Mouse (Mus musculus): ENCODE measurements around the gene Ces4a. TPM values are rescaled to one million over a fixed set of nuclear protein-coding genes. Genes with fewer than 3 reads are reported as not detected.

Ces4a gene
- not detected for polyA plus RNA-seq (2014; fragmentation: Illumina TruSeq; extraction: RNeasy Lipid Tissue Mini Kit (QIAGEN cat#74804); ENCODE audit: low read depth, low replicate concordance)

DNA sequence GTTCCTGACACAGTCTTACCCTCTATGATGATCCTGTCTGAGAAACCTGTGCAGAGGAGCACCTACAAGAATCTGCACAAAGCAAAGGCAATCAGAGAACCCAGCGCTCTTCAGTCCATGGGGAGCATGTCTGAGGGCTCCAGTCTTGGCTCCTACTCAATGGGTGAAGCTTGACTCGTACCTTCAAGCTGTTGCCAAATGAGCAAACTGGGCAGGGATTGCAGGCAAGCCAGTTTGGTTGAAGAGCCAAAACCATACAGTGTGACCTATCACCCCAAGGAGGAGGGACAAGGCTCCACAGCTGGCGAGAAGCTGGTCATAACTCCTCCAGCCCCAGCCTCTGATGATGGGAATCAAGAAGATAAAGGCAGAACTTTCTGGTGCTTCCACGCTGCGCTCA is at the start of gene Ces4a:
TSS of gene Ces4a (plus strand) at position 292 of the 400 bp plus-strand sequence.

GRCm38 (mm10) chr8:105083449-105084050 is 48.0 kb upstream of the Ces4a start, which contains the start of gene Ces3b:
TSS of gene Ces3b (plus strand) at chr8:105083753.

GRCm38 (mm10) chr8:105170381-105171115 is 38.9 kb downstream of the Ces4a start, which contains the start of gene Cbfb:
TSS of gene Cbfb (plus strand) at chr8:105170674.

Other genes starting within 250 kb of the Ces4a start
- gene Ces2e, start 205.5 kb upstream of the Ces4a start, polyA plus RNA-seq (2014; fragmentation: Illumina TruSeq; extraction: RNeasy Lipid Tissue Mini Kit (QIAGEN cat#74804); ENCODE audit: low read depth, low replicate concordance): 124 TPM
- gene Ces2f, start 184.4 kb upstream of the Ces4a start, polyA plus RNA-seq (2014; fragmentation: Illumina TruSeq; extraction: RNeasy Lipid Tissue Mini Kit (QIAGEN cat#74804); ENCODE audit: low read depth, low replicate concordance): 0.91 TPM
- gene Ces2g, start 170.1 kb upstream of the Ces4a start, polyA plus RNA-seq (2014; fragmentation: Illumina TruSeq; extraction: RNeasy Lipid Tissue Mini Kit (QIAGEN cat#74804); ENCODE audit: low read depth, low replicate concordance): 32.2 TPM
- 0.41 TPM for gene Ces2h, start 130.9 kb upstream of the Ces4a start, polyA plus RNA-seq (2014; fragmentation: Illumina TruSeq; extraction: RNeasy Lipid Tissue Mini Kit (QIAGEN cat#74804); ENCODE audit: low read depth, low replicate concordance)
- gene Ces3a, start 83.2 kb upstream of the Ces4a start, polyA plus RNA-seq (2014; fragmentation: Illumina TruSeq; extraction: RNeasy Lipid Tissue Mini Kit (QIAGEN cat#74804); ENCODE audit: low read depth, low replicate concordance): 0.76 TPM
- not detected for gene Ces3b, start 48.0 kb upstream of the Ces4a start, polyA plus RNA-seq (2014; fragmentation: Illumina TruSeq; extraction: RNeasy Lipid Tissue Mini Kit (QIAGEN cat#74804); ENCODE audit: low read depth, low replicate concordance)
- gene Cbfb, start 38.9 kb downstream of the Ces4a start, polyA plus RNA-seq (2014; fragmentation: Illumina TruSeq; extraction: RNeasy Lipid Tissue Mini Kit (QIAGEN cat#74804); ENCODE audit: low read depth, low replicate concordance): 162 TPM
- gene D230025D16Rik, start 93.3 kb downstream of the Ces4a start, polyA plus RNA-seq (2014; fragmentation: Illumina TruSeq; extraction: RNeasy Lipid Tissue Mini Kit (QIAGEN cat#74804); ENCODE audit: low read depth, low replicate concordance): 30.6 TPM
- gene B3gnt9, start 123.4 kb downstream of the Ces4a start, polyA plus RNA-seq (2014; fragmentation: Illumina TruSeq; extraction: RNeasy Lipid Tissue Mini Kit (QIAGEN cat#74804); ENCODE audit: low read depth, low replicate concordance): 3.5 TPM
- 5.3 TPM for gene Tradd, start 132.8 kb downstream of the Ces4a start, polyA plus RNA-seq (2014; fragmentation: Illumina TruSeq; extraction: RNeasy Lipid Tissue Mini Kit (QIAGEN cat#74804); ENCODE audit: low read depth, low replicate concordance)
- 0.28 TPM for gene Fbxl8, start 132.8 kb downstream of the Ces4a start, polyA plus RNA-seq (2014; fragmentation: Illumina TruSeq; extraction: RNeasy Lipid Tissue Mini Kit (QIAGEN cat#74804); ENCODE audit: low read depth, low replicate concordance)
- gene Hsf4, start 138.0 kb downstream of the Ces4a start, polyA plus RNA-seq (2014; fragmentation: Illumina TruSeq; extraction: RNeasy Lipid Tissue Mini Kit (QIAGEN cat#74804); ENCODE audit: low read depth, low replicate concordance): not detected
- gene Nol3, start 144.3 kb downstream of the Ces4a start, polyA plus RNA-seq (2014; fragmentation: Illumina TruSeq; extraction: RNeasy Lipid Tissue Mini Kit (QIAGEN cat#74804); ENCODE audit: low read depth, low replicate concordance): 0.50 TPM
- gene 4931428F04Rik, start 158.1 kb downstream of the Ces4a start, polyA plus RNA-seq (2014; fragmentation: Illumina TruSeq; extraction: RNeasy Lipid Tissue Mini Kit (QIAGEN cat#74804); ENCODE audit: low read depth, low replicate concordance): 1.3 TPM
- not detected for gene Exoc3l, start 164.3 kb downstream of the Ces4a start, polyA plus RNA-seq (2014; fragmentation: Illumina TruSeq; extraction: RNeasy Lipid Tissue Mini Kit (QIAGEN cat#74804); ENCODE audit: low read depth, low replicate concordance)
- gene E2f4, start 165.9 kb downstream of the Ces4a start, polyA plus RNA-seq (2014; fragmentation: Illumina TruSeq; extraction: RNeasy Lipid Tissue Mini Kit (QIAGEN cat#74804); ENCODE audit: low read depth, low replicate concordance): 9.1 TPM
- 6.4 TPM for gene Elmo3, start 173.8 kb downstream of the Ces4a start, polyA plus RNA-seq (2014; fragmentation: Illumina TruSeq; extraction: RNeasy Lipid Tissue Mini Kit (QIAGEN cat#74804); ENCODE audit: low read depth, low replicate concordance)
- gene Lrrc29, start 194.5 kb downstream of the Ces4a start, polyA plus RNA-seq (2014; fragmentation: Illumina TruSeq; extraction: RNeasy Lipid Tissue Mini Kit (QIAGEN cat#74804); ENCODE audit: low read depth, low replicate concordance): 0.13 TPM
- 10.0 TPM for gene Tmem208, start 194.6 kb downstream of the Ces4a start, polyA plus RNA-seq (2014; fragmentation: Illumina TruSeq; extraction: RNeasy Lipid Tissue Mini Kit (QIAGEN cat#74804); ENCODE audit: low read depth, low replicate concordance)
- gene Fhod1, start 216.2 kb downstream of the Ces4a start, polyA plus RNA-seq (2014; fragmentation: Illumina TruSeq; extraction: RNeasy Lipid Tissue Mini Kit (QIAGEN cat#74804); ENCODE audit: low read depth, low replicate concordance): 0.28 TPM
- 0.09 TPM for gene Slc9a5, start 217.0 kb downstream of the Ces4a start, polyA plus RNA-seq (2014; fragmentation: Illumina TruSeq; extraction: RNeasy Lipid Tissue Mini Kit (QIAGEN cat#74804); ENCODE audit: low read depth, low replicate concordance)
- not detected for gene Plekhg4, start 241.5 kb downstream of the Ces4a start, polyA plus RNA-seq (2014; fragmentation: Illumina TruSeq; extraction: RNeasy Lipid Tissue Mini Kit (QIAGEN cat#74804); ENCODE audit: low read depth, low replicate concordance)